Mouse (Mus musculus): Measurements from ENCODE around the gene Prdm15. TPM values are rescaled to one million over a fixed set of nuclear protein-coding genes. Genes with fewer than 3 reads are reported as not detected.

Prdm15 gene
- polyA plus RNA-seq (2015; fragmentation: Nextera tagmentation; extraction: Ambion mirVana) = 10.4 and 12.1 TPM in 2 replicates

DNA sequence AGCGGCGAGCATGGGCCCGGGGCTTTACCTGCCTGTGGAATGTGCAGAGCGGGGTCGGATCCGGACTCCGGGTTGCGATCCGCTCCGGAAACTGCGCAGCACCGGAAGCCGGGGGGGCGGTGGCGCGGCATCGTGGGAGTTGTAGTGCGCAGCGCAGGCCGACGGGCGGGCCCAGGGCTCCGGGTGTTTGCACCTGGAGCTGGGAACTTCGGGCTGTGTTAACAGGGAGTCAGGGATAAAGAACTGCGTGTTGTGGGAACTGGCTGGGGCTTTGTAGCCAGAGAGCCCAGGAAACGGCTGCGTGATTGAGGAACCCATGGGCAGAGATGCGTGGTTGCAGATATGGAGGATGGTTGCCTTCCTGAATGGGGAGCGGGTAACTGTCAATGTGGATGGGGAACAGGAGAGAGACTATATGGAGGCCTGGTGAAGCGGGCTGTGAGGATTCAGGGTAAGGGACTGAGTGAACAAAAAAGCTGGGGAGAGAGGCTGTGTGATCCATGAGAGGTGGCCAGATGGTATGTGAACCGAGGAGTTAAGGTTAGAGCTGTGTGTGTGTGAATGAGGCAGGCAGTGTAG, at the start of gene Prdm15:
Gene Prdm15 (minus strand): TSS at position 110 of the 579 bp plus-strand sequence.
- under 1% methylated on average over 31 of the region's 31 CpGs for WGBS
- H3K4me1 ChIP-seq (replicated peaks; ENCODE audit: control insufficient read depth, insufficient read depth, low read length) = peaks cover 22% of the 10 kb centered on the region
- no peaks in the 10 kb centered on the region for H3K9me3 ChIP-seq (ENCODE audit: control insufficient read depth, low read length)
- H3K36me3 ChIP-seq (ENCODE audit: control insufficient read depth, insufficient read depth, low read length) = no peaks in the 10 kb centered on the region
- peak within 1 kb of the TSS; percentile 99 for H3K27ac ChIP-seq (ENCODE audit: low read length)
- ATAC-seq (ENCODE audit: low read depth) = peak; percentile 90
- peak within 1 kb of the TSS; percentile 96 for H3K4me3 ChIP-seq (ENCODE audit: low read length)
- H3K4me2 ChIP-seq (ENCODE audit: low read depth, low read length) = peak within 1 kb of the TSS; percentile 79
- H3K27me3 ChIP-seq (ENCODE audit: control insufficient read depth, insufficient read depth, low read depth, low read length) = no peaks in the 10 kb centered on the region
- peak within 1 kb of the TSS; percentile 100 for H3K9ac ChIP-seq (ENCODE audit: low read length)

DNA sequence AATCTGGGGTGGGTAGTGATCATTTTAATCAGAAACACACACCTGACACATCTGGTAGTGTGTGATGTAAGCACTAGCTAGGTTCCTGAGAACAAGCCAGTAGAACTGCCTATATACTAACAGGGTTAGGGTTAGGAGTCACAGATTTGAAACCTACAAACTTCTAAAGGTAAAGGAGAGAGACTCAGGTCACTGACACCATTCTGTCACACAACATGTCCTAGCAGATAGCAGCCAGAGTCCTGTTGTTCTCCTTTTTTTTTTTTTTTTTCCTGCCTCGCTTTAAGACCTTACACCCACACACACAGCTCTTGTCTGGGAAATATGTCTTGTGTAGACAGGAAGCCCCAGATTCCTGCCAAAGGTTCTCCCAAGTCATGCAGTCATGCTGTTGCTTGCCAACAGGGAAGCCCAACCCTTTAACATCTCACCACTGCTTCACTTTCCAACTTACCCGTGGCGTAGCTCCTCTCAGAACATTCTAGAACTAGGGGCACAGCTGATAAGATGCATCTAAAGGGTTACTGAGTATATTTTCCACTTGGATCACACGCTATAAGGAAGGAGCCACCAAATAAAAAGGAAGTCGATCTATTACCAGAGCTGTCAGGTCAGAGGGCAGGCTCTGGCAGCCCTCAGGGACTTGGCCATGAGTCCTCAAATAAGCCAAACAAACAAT, 45.8 kb upstream of the Prdm15 start:
- Histone ChIP-seq H3K9ac (ENCODE audit: low read length) (peak overlapping the region; percentile 11; the same call in 1 of the 2 replicates), H3K27ac (ENCODE audit: low read length) (peak overlapping the region; percentile 61), H3K4me2 (ENCODE audit: low read depth, low read length) (peak overlapping the region; percentile 22; the same call in 1 of the 2 replicates), H3K36me3 (ENCODE audit: control insufficient read depth, insufficient read depth, low read length) (no peaks in the 10 kb centered on the region), H3K9me3 (ENCODE audit: control insufficient read depth, low read length) (no peaks in the 10 kb centered on the region), H3K27me3 (ENCODE audit: control insufficient read depth, insufficient read depth, low read depth, low read length) (no peaks in the 10 kb centered on the region), H3K4me1 (replicated peaks; ENCODE audit: control insufficient read depth, insufficient read depth, low read length) (peaks cover 7% of the 10 kb centered on the region), H3K4me3 (ENCODE audit: low read length) (no peak overlapping the region)
- 34% methylated on average over 5 of the region's 5 CpGs for WGBS
- peak; percentile 94 for ATAC-seq (ENCODE audit: low read depth)

DNA sequence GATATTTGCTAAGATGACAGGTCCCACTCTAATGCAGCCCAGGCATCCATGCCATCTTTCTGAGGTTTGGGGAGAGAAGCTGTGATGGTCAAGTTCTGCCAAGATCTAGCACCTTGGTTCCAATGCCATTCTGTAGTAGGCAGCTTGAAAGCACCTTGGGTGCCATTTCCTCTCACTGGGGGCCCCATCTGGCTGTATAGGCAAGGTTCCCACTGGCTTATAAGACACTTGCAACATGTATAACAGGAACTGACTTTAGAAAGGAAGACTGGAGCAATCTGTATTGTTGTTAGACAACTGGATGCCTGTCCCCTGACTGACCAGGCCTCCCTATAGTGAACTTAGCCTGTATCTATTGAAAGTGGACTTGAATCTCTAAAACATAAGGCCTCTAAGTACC, 36.1 kb upstream of the Prdm15 start:
- Histone ChIP-seq H3K27ac (ENCODE audit: low read length) (no peak overlapping the region), H3K27me3 (ENCODE audit: control insufficient read depth, insufficient read depth, low read depth, low read length) (no peaks in the 10 kb centered on the region), H3K4me1 (replicated peaks; ENCODE audit: control insufficient read depth, insufficient read depth, low read length) (no peaks in the 10 kb centered on the region), H3K9me3 (ENCODE audit: control insufficient read depth, low read length) (no peaks in the 10 kb centered on the region), H3K36me3 (ENCODE audit: control insufficient read depth, insufficient read depth, low read length) (peaks cover 3% of the 10 kb centered on the region; the same call in 1 of the 2 replicates), H3K9ac (ENCODE audit: low read length) (no peak overlapping the region), H3K4me2 (ENCODE audit: low read depth, low read length) (no peak overlapping the region), H3K4me3 (ENCODE audit: low read length) (no peak overlapping the region)
- ATAC-seq (ENCODE audit: low read depth) = no peak

DNA sequence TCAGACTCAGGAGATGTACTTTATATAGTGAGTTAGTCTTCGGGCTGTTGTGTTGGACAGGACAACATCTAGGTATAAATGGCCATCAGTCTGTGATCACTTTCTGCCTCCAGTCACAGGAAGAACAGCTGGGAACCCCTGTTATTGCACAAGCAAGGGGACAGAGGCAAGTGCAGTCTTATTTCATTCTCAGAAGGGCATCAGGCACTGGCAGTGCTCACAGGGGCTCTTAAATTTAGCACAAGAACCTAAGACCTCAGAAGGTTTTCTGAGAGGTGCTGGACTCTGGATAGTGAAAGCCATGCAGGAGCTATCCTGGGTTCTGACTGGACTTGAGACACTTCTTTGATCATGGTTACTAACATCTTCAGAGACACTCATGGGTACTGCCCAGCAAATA, 32.0 kb upstream of the Prdm15 start:
- H3K4me2 ChIP-seq (ENCODE audit: low read depth, low read length) = no peak overlapping the region
- H3K27ac ChIP-seq (ENCODE audit: low read length) = no peak overlapping the region
- H3K4me1 ChIP-seq (replicated peaks; ENCODE audit: control insufficient read depth, insufficient read depth, low read length) = no peaks in the 10 kb centered on the region
- H3K9me3 ChIP-seq (ENCODE audit: control insufficient read depth, low read length) = no peaks in the 10 kb centered on the region
- WGBS = 91% methylated on average over 1 of the region's 1 CpGs
- H3K36me3 ChIP-seq (ENCODE audit: control insufficient read depth, insufficient read depth, low read length) = peaks cover 7% of the 10 kb centered on the region; the same call in 1 of the 2 replicates
- no peak overlapping the region for H3K4me3 ChIP-seq (ENCODE audit: low read length)
- H3K27me3 ChIP-seq (ENCODE audit: control insufficient read depth, insufficient read depth, low read depth, low read length) = no peaks in the 10 kb centered on the region
- no peak overlapping the region for H3K9ac ChIP-seq (ENCODE audit: low read length)
- no peak for ATAC-seq (ENCODE audit: low read depth)

DNA sequence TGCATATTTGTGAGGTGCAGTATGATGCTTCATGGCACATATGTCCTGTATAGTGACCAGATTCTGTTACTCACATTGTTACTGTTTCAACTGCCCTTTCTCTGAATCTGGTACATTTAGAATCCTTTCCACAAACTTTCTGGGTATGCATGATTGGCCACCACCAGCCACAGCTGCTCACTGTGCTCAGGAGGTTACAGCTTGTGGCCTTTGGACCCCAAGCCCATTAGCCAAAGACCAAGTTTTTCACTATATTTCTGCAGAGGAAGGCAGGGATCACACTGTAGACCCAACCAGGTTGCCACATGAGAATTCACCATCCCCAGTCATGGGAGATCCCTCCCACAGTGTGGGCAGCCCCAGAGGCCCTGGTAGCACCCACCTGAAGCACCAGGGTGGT, 31.2 kb upstream of the Prdm15 start:
- no peak for ATAC-seq (ENCODE audit: low read depth)
- H3K4me1 ChIP-seq (replicated peaks; ENCODE audit: control insufficient read depth, insufficient read depth, low read length) = no peaks in the 10 kb centered on the region

DNA sequence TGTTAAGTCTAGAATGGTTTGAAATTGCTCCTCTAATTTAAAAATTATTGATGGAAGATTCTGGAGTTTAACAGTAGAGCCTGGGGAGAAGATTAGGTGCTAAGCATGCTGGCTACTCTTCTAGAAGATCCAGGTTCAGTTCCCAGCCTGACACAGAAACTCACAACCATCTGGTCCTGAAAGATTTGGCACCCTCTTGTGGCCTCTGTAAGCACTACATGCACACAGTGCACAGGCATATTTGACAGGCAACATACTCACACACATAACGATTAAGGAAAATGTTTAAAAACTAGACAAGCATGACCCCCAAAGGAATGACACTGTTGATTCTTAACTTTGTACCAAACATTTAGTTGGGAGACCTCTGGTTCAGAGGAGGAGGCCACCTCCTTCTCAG, 27.5 kb upstream of the Prdm15 start:
- peaks cover 7% of the 10 kb centered on the region; the same call in 1 of the 2 replicates for H3K36me3 ChIP-seq (ENCODE audit: control insufficient read depth, insufficient read depth, low read length)
- no peak overlapping the region for H3K4me3 ChIP-seq (ENCODE audit: low read length)
- WGBS = 82% methylated on average over 1 of the region's 1 CpGs
- no peak overlapping the region for H3K27ac ChIP-seq (ENCODE audit: low read length)
- no peak overlapping the region for H3K4me2 ChIP-seq (ENCODE audit: low read depth, low read length)
- H3K9me3 ChIP-seq (ENCODE audit: control insufficient read depth, low read length) = no peaks in the 10 kb centered on the region
- no peak overlapping the region for H3K9ac ChIP-seq (ENCODE audit: low read length)
- no peaks in the 10 kb centered on the region for H3K27me3 ChIP-seq (ENCODE audit: control insufficient read depth, insufficient read depth, low read depth, low read length)
- H3K4me1 ChIP-seq (replicated peaks; ENCODE audit: control insufficient read depth, insufficient read depth, low read length) = no peaks in the 10 kb centered on the region
- ATAC-seq (ENCODE audit: low read depth) = no peak

More for the DNA sequence above, 31.2 kb upstream of the Prdm15 start:
- Histone ChIP-seq H3K4me2 (ENCODE audit: low read depth, low read length) (no peak overlapping the region), H3K27me3 (ENCODE audit: control insufficient read depth, insufficient read depth, low read depth, low read length) (no peaks in the 10 kb centered on the region), H3K9ac (ENCODE audit: low read length) (no peak overlapping the region), H3K9me3 (ENCODE audit: control insufficient read depth, low read length) (no peaks in the 10 kb centered on the region), H3K36me3 (ENCODE audit: control insufficient read depth, insufficient read depth, low read length) (peaks cover 7% of the 10 kb centered on the region; the same call in 1 of the 2 replicates), H3K4me3 (ENCODE audit: low read length) (no peak overlapping the region), H3K27ac (ENCODE audit: low read length) (no peak overlapping the region)

DNA sequence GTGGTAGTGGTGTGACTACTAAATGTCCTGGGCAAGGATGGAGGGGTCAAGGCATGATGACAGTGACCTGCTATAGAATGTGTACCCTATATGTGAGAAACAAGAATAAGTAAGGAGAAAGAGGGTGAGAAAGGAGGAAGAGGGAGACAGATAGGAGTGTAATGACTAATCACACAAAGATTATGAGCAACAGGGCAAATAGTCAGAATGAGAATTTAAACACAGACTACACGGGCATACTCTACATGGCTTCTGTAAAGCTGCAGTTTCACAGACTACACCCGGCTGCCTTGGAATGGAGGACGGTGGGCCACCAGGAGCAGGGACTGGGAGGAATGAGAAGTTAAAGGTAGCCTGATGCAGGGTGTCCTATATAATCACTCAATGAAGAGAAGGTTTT, 25.9 kb upstream of the Prdm15 start:
- 84% methylated on average over 3 of the region's 3 CpGs for WGBS
- Histone ChIP-seq H3K36me3 (ENCODE audit: control insufficient read depth, insufficient read depth, low read length) (peaks cover 13% of the 10 kb centered on the region), H3K4me3 (ENCODE audit: low read length) (no peak overlapping the region), H3K4me2 (ENCODE audit: low read depth, low read length) (no peak overlapping the region), H3K4me1 (replicated peaks; ENCODE audit: control insufficient read depth, insufficient read depth, low read length) (no peaks in the 10 kb centered on the region), H3K27ac (ENCODE audit: low read length) (no peak overlapping the region), H3K9ac (ENCODE audit: low read length) (no peak overlapping the region), H3K27me3 (ENCODE audit: control insufficient read depth, insufficient read depth, low read depth, low read length) (no peaks in the 10 kb centered on the region), H3K9me3 (ENCODE audit: control insufficient read depth, low read length) (no peaks in the 10 kb centered on the region)
- no peak for ATAC-seq (ENCODE audit: low read depth)

DNA sequence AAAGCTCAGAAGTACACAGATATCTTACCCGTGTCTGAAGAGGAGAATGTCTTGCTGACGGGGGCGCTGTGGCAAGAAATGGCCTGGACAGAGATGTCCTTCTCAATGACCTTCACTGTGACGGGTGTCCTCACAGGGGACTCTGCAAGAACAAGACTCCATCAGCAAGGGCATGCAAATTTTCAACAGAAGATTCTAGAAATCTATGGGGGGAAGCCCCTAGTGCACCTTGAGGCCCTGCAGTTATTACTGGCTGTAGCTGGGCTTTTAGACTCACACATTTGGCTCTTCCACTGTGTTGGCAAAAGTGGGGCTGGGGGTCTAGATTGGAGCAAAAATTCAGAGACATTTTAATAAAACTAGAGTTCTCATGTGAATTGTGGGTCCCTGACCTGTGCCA, 23.5 kb upstream of the Prdm15 start:
- WGBS = 84% methylated on average over 4 of the region's 4 CpGs
- H3K36me3 ChIP-seq (ENCODE audit: control insufficient read depth, insufficient read depth, low read length) = peaks cover 13% of the 10 kb centered on the region

DNA sequence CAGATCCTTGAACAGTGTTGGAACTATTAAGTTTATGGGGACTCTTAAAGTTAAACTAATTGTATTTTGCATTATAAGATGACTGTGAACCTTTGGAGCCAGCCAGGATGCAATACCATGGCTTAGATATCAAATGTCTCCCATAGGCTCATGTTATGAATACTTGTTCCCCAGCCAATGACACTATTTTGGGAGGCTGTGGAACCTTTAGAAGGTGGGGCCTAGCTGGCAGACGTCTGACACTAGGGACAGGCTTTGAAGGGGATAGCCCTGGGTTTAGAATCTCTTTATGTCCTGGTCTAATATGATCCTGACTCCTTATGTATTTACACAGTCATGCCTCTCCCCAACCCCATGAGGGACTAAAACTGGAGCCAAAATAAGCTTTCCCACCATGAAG, 22.7 kb upstream of the Prdm15 start:
- no peak for ATAC-seq (ENCODE audit: low read depth)
- H3K4me1 ChIP-seq (replicated peaks; ENCODE audit: control insufficient read depth, insufficient read depth, low read length) = no peaks in the 10 kb centered on the region
- H3K27me3 ChIP-seq (ENCODE audit: control insufficient read depth, insufficient read depth, low read depth, low read length) = no peaks in the 10 kb centered on the region
- H3K4me3 ChIP-seq (ENCODE audit: low read length) = no peak overlapping the region
- peaks cover 12% of the 10 kb centered on the region for H3K36me3 ChIP-seq (ENCODE audit: control insufficient read depth, insufficient read depth, low read length)
- 50% methylated on average over 1 of the region's 1 CpGs for WGBS
- H3K9ac ChIP-seq (ENCODE audit: low read length) = no peak overlapping the region
- H3K27ac ChIP-seq (ENCODE audit: low read length) = no peak overlapping the region
- H3K9me3 ChIP-seq (ENCODE audit: control insufficient read depth, low read length) = no peaks in the 10 kb centered on the region
- no peak overlapping the region for H3K4me2 ChIP-seq (ENCODE audit: low read depth, low read length)

More for the DNA sequence above, 23.5 kb upstream of the Prdm15 start:
- H3K27ac ChIP-seq (ENCODE audit: low read length) = no peak overlapping the region
- H3K4me3 ChIP-seq (ENCODE audit: low read length) = no peak overlapping the region
- H3K9ac ChIP-seq (ENCODE audit: low read length) = no peak overlapping the region
- H3K4me1 ChIP-seq (replicated peaks; ENCODE audit: control insufficient read depth, insufficient read depth, low read length) = no peaks in the 10 kb centered on the region
- H3K4me2 ChIP-seq (ENCODE audit: low read depth, low read length) = no peak overlapping the region
- no peaks in the 10 kb centered on the region for H3K9me3 ChIP-seq (ENCODE audit: control insufficient read depth, low read length)
- no peaks in the 10 kb centered on the region for H3K27me3 ChIP-seq (ENCODE audit: control insufficient read depth, insufficient read depth, low read depth, low read length)
- no peak for ATAC-seq (ENCODE audit: low read depth)

Measured in lung, embryonic 16.5 days (tissue).